Mouse (Mus musculus): ENCODE measurements around the gene Ermp1. TPM values are rescaled to one million over a fixed set of nuclear protein-coding genes. Genes with fewer than 3 reads are reported as not detected.

Gene Ermp1
- polyA plus RNA-seq, 1 experiment from 2014 or later = 8.4 TPM

DNA sequence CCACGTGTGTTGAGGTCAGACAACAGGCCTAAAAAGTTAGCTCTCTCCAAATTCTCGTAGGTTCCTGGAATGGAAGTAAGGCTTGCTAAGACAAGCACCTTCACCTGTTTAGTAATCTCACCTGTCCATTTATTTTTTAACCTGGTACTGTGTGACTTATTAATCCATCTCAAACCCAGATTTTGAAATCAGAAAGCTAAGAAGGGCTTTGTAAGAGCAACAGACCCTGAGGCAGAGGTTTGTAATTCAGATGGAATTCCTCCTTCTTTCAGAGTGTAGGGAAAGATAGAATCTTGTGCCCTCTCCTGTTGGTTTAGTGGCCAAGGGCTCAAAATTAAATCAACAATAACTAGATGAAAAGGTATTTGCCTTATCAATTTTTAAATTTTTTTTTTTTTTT is 22.9 kb upstream of the Ermp1 start:
- no peak for ATAC-seq (ENCODE audit: insufficient read depth)

DNA sequence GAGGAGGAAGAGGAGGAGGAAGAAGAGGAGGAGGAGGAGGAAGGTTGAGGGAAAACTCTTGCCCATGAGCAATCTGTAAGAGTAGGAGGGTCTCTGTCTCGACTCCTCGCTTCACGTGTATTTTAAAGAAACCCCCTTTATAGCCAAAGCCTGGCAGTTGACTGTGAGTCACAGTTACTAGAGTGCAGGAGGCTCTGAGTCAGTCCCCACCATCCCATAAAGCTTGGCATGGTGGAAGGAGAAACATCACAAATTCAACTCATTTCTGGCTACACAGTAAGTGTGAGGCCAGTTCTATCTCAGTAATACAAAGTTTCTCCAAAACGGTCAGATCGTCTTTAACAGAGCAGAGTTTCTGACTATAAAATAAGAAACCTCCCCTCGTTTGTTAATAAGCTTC is 22.0 kb upstream of the Ermp1 start:
- DNase-seq = no peak
- H3K4me1 ChIP-seq (ENCODE audit: insufficient read depth) = no peaks in the 10 kb centered on the region
- no peaks in the 10 kb centered on the region for H3K9me3 ChIP-seq (ENCODE audit: low read depth, low read length)
- no peak overlapping the region for H3K27ac ChIP-seq (ENCODE audit: low read depth)
- no peak for TF ChIP-seq CTCF (IDR thresholded peaks at IDR 0.05; ENCODE audit: low read depth)
- H3K4me3 ChIP-seq (ENCODE audit: low read depth, low read length) = no peak overlapping the region
- 85% methylated on average over 6 of the region's 6 CpGs for WGBS
- no peaks in the 10 kb centered on the region for H3K36me3 ChIP-seq (ENCODE audit: insufficient read depth)
- peaks cover 43% of the 10 kb centered on the region for H3K27me3 ChIP-seq (ENCODE audit: insufficient read depth, low read length)
- no peak for ATAC-seq (ENCODE audit: insufficient read depth)
- H3K9ac ChIP-seq = no peak overlapping the region
- no peak overlapping the region for H3K4me2 ChIP-seq

More for the DNA sequence above, 22.9 kb upstream of the Ermp1 start:
- WGBS = 82% methylated on average over 2 of the region's 2 CpGs
- Histone ChIP-seq H3K9ac (no peak overlapping the region), H3K27me3 (ENCODE audit: insufficient read depth, low read length) (peaks cover 45% of the 10 kb centered on the region), H3K36me3 (ENCODE audit: insufficient read depth) (no peaks in the 10 kb centered on the region), H3K4me1 (ENCODE audit: insufficient read depth) (no peaks in the 10 kb centered on the region), H3K4me2 (no peak overlapping the region), H3K4me3 (ENCODE audit: low read depth, low read length) (no peak overlapping the region), H3K27ac (ENCODE audit: low read depth) (no peak overlapping the region), H3K9me3 (ENCODE audit: low read depth, low read length) (no peaks in the 10 kb centered on the region)
- no peak for DNase-seq
- TF ChIP-seq CTCF (IDR thresholded peaks at IDR 0.05; ENCODE audit: low read depth) = no peak

DNA sequence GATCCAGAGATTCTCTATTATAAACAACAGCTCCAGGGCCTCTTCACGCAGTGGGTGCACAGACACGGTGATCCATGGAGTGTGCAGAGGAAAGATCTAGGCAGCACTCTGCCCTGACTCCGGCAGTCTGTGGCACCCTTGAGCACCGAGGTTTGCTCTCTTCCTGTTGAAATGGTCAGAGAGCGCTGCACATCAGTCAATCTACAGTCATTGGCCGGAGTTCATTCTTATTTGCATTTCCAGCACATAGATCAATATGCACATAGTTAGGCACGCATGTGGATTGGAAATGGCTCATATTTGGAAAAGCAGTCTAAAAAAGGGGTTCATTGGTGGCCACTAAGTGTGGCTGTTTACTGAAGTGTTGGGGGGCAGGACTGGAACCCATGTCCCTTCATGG is 19.9 kb upstream of the Ermp1 start:
- Histone ChIP-seq H3K9me3 (ENCODE audit: low read depth, low read length) (no peaks in the 10 kb centered on the region), H3K4me1 (ENCODE audit: insufficient read depth) (no peaks in the 10 kb centered on the region), H3K4me3 (ENCODE audit: low read depth, low read length) (no peak overlapping the region), H3K9ac (no peak overlapping the region), H3K36me3 (ENCODE audit: insufficient read depth) (no peaks in the 10 kb centered on the region), H3K27me3 (ENCODE audit: insufficient read depth, low read length) (peaks cover 45% of the 10 kb centered on the region), H3K27ac (ENCODE audit: low read depth) (no peak overlapping the region), H3K4me2 (no peak overlapping the region)
- DNase-seq (no peak), ATAC-seq (ENCODE audit: insufficient read depth) (no peak)
- 78% methylated on average over 7 of the region's 7 CpGs for WGBS
- no peak for TF ChIP-seq CTCF (IDR thresholded peaks at IDR 0.05; ENCODE audit: low read depth)

DNA sequence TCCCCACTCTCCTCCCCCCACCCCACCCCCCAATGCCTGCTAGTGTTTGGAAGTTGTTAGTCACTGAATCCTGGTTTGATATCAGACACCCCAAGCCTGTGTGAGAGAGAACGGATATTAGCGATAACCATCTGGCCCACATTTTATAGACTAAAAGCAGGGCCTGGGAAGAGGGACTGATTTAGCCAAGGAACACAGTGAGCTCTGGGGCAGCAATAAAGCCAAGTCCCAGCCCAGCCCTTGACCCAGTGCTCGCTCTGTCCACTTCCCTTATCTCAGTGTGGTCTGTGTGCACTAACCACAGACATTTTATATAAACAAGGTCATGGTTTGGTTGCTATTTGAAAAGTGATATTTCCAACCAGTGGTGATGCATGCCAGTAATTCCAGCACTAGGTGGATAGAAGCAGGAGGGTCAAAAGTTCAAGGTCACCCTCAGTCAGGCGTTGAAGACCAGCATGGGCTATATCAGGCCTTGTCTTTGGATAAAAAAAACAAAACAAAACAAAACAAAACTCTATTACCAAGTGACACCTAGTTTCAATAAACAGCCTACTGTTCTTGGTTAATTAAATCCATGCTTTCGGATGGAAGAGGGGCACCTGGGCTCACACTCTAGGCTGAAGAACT is 18.9 kb upstream of the Ermp1 start:
- no peaks in the 10 kb centered on the region for H3K36me3 ChIP-seq (ENCODE audit: insufficient read depth)
- H3K27ac ChIP-seq (ENCODE audit: low read depth) = no peak overlapping the region
- WGBS = 56% methylated on average over 5 of the region's 5 CpGs
- no peaks in the 10 kb centered on the region for H3K9me3 ChIP-seq (ENCODE audit: low read depth, low read length)
- DNase-seq (no peak), ATAC-seq (ENCODE audit: insufficient read depth) (no peak)
- TF ChIP-seq CTCF (IDR thresholded peaks at IDR 0.05; ENCODE audit: low read depth) = no peak
- peaks cover 39% of the 10 kb centered on the region for H3K27me3 ChIP-seq (ENCODE audit: insufficient read depth, low read length)
- H3K4me3 ChIP-seq (ENCODE audit: low read depth, low read length) = no peak overlapping the region
- H3K9ac ChIP-seq = no peak overlapping the region
- no peak overlapping the region for H3K4me2 ChIP-seq
- H3K4me1 ChIP-seq (ENCODE audit: insufficient read depth) = no peaks in the 10 kb centered on the region

DNA sequence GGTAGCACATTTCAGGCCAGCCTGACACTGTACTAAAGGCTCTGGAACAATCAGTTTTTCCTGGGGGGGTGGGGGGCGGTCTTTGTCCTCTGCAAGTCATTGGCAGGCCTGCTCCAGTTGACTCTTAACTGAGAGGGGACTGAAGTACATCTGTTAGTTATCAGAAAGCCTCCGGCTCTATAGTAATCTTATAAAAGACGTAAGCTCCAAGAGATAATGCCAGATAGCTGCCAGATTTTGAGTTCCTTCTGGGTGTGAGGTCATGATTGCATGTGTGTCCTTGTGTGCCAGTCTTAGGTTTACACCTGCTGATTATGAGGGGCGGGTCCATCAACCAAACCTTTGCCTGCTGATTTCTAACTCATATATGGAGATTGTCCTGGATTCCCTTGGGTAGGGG is 17.9 kb upstream of the Ermp1 start:
- WGBS = 67% methylated on average over 4 of the region's 4 CpGs
- Histone ChIP-seq H3K27me3 (ENCODE audit: insufficient read depth, low read length) (peaks cover 43% of the 10 kb centered on the region), H3K4me1 (ENCODE audit: insufficient read depth) (no peaks in the 10 kb centered on the region), H3K9ac (no peak overlapping the region), H3K4me3 (ENCODE audit: low read depth, low read length) (no peak overlapping the region), H3K36me3 (ENCODE audit: insufficient read depth) (no peaks in the 10 kb centered on the region), H3K27ac (ENCODE audit: low read depth) (no peak overlapping the region), H3K9me3 (ENCODE audit: low read depth, low read length) (no peaks in the 10 kb centered on the region), H3K4me2 (no peak overlapping the region)
- ATAC-seq (ENCODE audit: insufficient read depth) (no peak), DNase-seq (no peak)
- TF ChIP-seq CTCF (IDR thresholded peaks at IDR 0.05; ENCODE audit: low read depth) = no peak

DNA sequence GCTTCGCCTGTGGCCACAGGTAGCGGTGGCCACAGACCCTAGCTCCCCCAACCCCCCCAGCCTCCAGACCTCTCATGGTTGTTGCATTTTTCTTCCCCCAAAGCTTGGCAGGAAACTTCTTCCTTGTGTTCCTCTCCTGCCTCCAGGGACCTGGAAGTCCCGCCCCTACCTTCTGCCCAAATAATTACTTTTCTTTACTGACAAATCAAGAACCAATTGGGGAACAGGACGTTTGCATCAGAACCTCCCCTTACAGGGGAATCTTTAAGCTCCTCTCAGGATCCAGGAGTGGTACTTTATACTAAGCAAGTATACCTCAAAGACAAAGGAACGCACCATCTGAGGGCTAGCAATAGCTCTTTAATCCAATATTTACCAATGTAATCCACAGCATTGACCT is 16.7 kb upstream of the Ermp1 start:
- DNase-seq = no peak
- no peak for ATAC-seq (ENCODE audit: insufficient read depth)
- Histone ChIP-seq H3K9ac (no peak overlapping the region), H3K27me3 (ENCODE audit: insufficient read depth, low read length) (peaks cover 39% of the 10 kb centered on the region), H3K4me3 (ENCODE audit: low read depth, low read length) (no peak overlapping the region), H3K4me2 (no peak overlapping the region), H3K4me1 (ENCODE audit: insufficient read depth) (no peaks in the 10 kb centered on the region), H3K27ac (ENCODE audit: low read depth) (no peak overlapping the region), H3K9me3 (ENCODE audit: low read depth, low read length) (no peaks in the 10 kb centered on the region), H3K36me3 (ENCODE audit: insufficient read depth) (no peaks in the 10 kb centered on the region)
- WGBS = 73% methylated on average over 5 of the region's 5 CpGs
- TF ChIP-seq CTCF (IDR thresholded peaks at IDR 0.05; ENCODE audit: low read depth) = no peak

DNA sequence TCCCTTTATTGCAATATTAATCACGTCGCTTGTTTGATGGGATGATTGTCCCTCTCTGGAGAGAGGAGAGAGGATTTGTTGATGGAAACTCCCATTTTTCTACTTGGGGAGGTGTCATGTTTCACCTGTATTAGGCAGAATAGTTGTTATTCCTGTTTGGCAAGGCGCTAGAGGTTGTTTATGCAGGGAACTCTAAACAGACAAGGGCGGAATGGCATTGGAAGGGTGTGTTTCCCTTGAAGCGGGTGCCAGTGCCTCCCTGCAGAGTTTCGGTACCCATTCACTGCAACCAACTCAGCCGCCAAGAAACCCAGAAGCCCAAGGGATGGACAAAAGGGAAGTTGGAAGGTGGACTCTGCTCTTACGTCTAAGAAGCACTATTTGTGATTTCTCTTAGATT is 15.6 kb upstream of the Ermp1 start:
- no peak for ATAC-seq (ENCODE audit: insufficient read depth)

More for the DNA sequence above, 15.6 kb upstream of the Ermp1 start:
- H3K27ac ChIP-seq (ENCODE audit: low read depth) = no peak overlapping the region
- H3K9ac ChIP-seq = no peak overlapping the region
- no peaks in the 10 kb centered on the region for H3K36me3 ChIP-seq (ENCODE audit: insufficient read depth)
- H3K9me3 ChIP-seq (ENCODE audit: low read depth, low read length) = no peaks in the 10 kb centered on the region
- H3K4me1 ChIP-seq (ENCODE audit: insufficient read depth) = no peaks in the 10 kb centered on the region
- 59% methylated on average over 8 of the region's 8 CpGs for WGBS
- no peak for DNase-seq
- H3K4me2 ChIP-seq = no peak overlapping the region
- TF ChIP-seq CTCF (IDR thresholded peaks at IDR 0.05; ENCODE audit: low read depth) = no peak
- H3K27me3 ChIP-seq (ENCODE audit: insufficient read depth, low read length) = peaks cover 37% of the 10 kb centered on the region
- H3K4me3 ChIP-seq (ENCODE audit: low read depth, low read length) = no peak overlapping the region
